Mouse (Mus musculus) neural tube, embryonic 12.5 days (tissue): Measurements from ENCODE around the gene Kif7. TPM values are rescaled to one million over a fixed set of nuclear protein-coding genes. Genes with fewer than 3 reads are reported as not detected.

ENCODE experiments used
- ATAC-seq: fragments of 200-750 bp; cut with Nextera tagmentation; 2 replicates; pipeline ENCODE4 v1.8.0; 2017; ENCODE audit warnings: low read depth, mild to moderate bottlenecking, moderate TSS enrichment, moderate library complexity; ENCODE audit not compliant: low FRiP score
- H3K27ac ChIP-seq: fragments of 300-500 bp; sonication (generic); 2 replicates; pipeline ENCODE4 v1.5.1; 2016
- H3K27me3 ChIP-seq: fragments of 300-500 bp; sonication (generic); replicated peaks from 2 replicates; pipeline ENCODE4 v1.6.1; 2016; ENCODE audit warnings: mild to moderate bottlenecking
- H3K36me3 ChIP-seq: fragments of 300-500 bp; sonication (generic); 2 replicates; pipeline ENCODE4 v1.6.1; 2016; ENCODE audit warnings: mild to moderate bottlenecking
- H3K4me1 ChIP-seq: fragments of 300-500 bp; sonication (generic); 2 replicates; pipeline ENCODE4 v1.6.1; 2016
- H3K4me2 ChIP-seq: fragments of 300-500 bp; sonication (generic); replicated peaks from 2 replicates; pipeline ENCODE4 v1.6.1; 2016; ENCODE audit warnings: mild to moderate bottlenecking
- H3K4me3 ChIP-seq: fragments of 300-500 bp; sonication (generic); 2 replicates; pipeline ENCODE4 v1.5.1; 2016
- H3K9ac ChIP-seq: fragments of 300-500 bp; sonication (generic); 2 replicates; pipeline ENCODE4 v1.6.1; 2016; ENCODE audit warnings: mild to moderate bottlenecking
- H3K9me3 ChIP-seq: fragments of 300-500 bp; sonication (generic); 2 replicates; pipeline ENCODE4 v1.6.1; 2016; ENCODE audit warnings: mild to moderate bottlenecking
- WGBS: fragments of 180-500 bp; shearing (Covaris S2); methylation state at CpG from one replicate; pipeline ENCODE4 v1.1.7; 2016; 5-methylcytosine and 5-hydroxymethylcytosine counted together
- polyA plus RNA-seq: library from polyadenylated mRNA; unstranded; fragments of >200 nt; fragmentation: Nextera tagmentation; extraction: Ambion mirVana; gene quantifications from 2 replicates; pipeline ENCODE4 v1.2.1, GENCODE M21; 2016

Gene Kif7
- polyA plus RNA-seq, 1 experiment from 2014 or later, result 6.0 TPM

DNA sequence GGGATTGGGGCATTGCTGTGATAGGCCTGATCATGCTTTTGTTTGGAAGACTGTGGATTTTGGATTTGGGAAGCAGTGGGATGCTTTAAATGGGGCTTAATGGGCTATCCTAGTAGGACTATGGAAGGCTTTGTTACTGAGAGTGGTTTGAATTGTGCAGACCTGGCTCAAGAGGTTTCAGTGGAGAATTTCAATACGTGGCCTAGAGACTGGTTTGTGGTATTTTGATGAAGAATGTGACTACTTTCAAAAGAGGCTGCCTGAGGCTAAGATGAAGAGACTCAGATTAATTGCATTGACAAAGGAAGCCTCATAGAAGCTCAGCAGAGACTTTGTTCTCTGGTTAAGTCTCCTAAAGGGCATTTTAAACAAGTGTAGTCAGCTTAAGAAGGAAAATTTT is 60.9 kb downstream of the Kif7 start:
- WGBS, result 30% methylated on average over 1 of the region's 1 CpGs
- no peak for ATAC-seq
- H3K9me3 ChIP-seq, result no peaks in the 10 kb centered on the region
- no peak overlapping the region for H3K4me2 ChIP-seq
- H3K27me3 ChIP-seq, result no peaks in the 10 kb centered on the region
- peaks cover 6% of the 10 kb centered on the region for H3K4me1 ChIP-seq
- H3K9ac ChIP-seq, result no peak overlapping the region
- H3K27ac ChIP-seq, result no peak overlapping the region
- no peak overlapping the region for H3K4me3 ChIP-seq
- no peaks in the 10 kb centered on the region for H3K36me3 ChIP-seq

DNA sequence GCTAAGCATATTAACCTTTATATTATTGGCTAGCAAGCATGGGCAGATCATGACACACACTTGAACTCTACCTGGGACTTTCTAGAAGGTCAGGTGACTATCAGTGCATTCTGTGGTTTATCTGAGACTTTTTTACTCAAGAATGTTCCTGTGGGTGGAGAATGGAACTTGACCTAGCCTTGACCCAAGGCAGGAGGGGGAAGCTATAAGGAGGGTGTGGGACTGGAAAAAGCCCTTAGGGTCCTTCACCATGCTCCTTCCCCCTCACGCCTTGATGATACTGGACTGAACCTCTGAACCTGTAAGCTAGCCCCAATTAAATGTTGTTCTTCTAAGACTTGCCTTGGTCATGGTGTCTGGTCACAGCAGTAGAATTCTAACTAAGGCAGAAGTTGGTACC is 61.3 kb downstream of the Kif7 start:
- no peak for ATAC-seq
- Histone ChIP-seq H3K4me3 (no peak overlapping the region), H3K27ac (no peak overlapping the region), H3K27me3 (no peaks in the 10 kb centered on the region), H3K4me1 (peaks cover 2% of the 10 kb centered on the region), H3K36me3 (no peaks in the 10 kb centered on the region), H3K4me2 (no peak overlapping the region), H3K9me3 (no peaks in the 10 kb centered on the region), H3K9ac (no peak overlapping the region)
- 87% methylated on average over 1 of the region's 1 CpGs for WGBS

DNA sequence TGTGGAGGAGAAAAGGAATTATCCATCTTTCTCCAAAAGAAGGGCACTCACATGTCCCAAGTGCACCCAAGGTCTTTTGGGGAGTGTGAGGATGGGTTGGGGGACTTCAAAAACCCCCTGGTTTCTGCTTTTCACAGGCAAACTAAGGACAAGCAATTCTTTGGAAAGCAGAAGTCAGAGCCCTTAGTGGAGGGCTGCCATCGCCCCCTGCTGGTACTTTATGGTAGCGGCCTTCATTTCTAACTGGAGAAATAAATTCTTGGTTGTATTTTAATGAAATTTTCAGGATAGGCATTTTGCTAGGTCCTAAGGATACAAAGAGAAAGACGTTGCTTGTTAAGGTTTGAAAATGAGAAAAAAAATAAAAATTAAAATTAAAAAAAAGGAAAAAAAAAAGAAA is 66.5 kb downstream of the Kif7 start:
- Histone ChIP-seq H3K9ac (no peak overlapping the region), H3K27me3 (no peaks in the 10 kb centered on the region), H3K36me3 (no peaks in the 10 kb centered on the region), H3K4me3 (no peak overlapping the region), H3K4me1 (no peaks in the 10 kb centered on the region), H3K9me3 (no peaks in the 10 kb centered on the region), H3K4me2 (no peak overlapping the region), H3K27ac (no peak overlapping the region)
- ATAC-seq, result no peak
- WGBS, result 9% methylated on average over 3 of the region's 3 CpGs

Other genes with a start within 250 kb of the Kif7 start
- 45.6 and 48.5 TPM in 2 replicates for gene Polg, start 249.4 kb downstream of the Kif7 start, polyA plus RNA-seq
- 3.3 and 3.6 TPM in 2 replicates for gene Rhcg, start 98.1 kb downstream of the Kif7 start, polyA plus RNA-seq
- gene Ticrr, start 55.5 kb downstream of the Kif7 start, polyA plus RNA-seq, result 9.1 TPM in 2 replicates
- not detected in 2 replicates for gene Plin1, start 17.2 kb upstream of the Kif7 start, polyA plus RNA-seq
- 9.8 and 11.5 TPM in 2 replicates for gene Pex11a, start 27.4 kb upstream of the Kif7 start, polyA plus RNA-seq
- gene Wdr93, start 27.4 kb upstream of the Kif7 start, polyA plus RNA-seq, result 0.17 and 0.38 TPM in 2 replicates
- not detected in 2 replicates for gene Mesp1, start 78.1 kb upstream of the Kif7 start, polyA plus RNA-seq
- 0.44 and 0.52 TPM in 2 replicates for gene Mesp2, start 95.0 kb upstream of the Kif7 start, polyA plus RNA-seq
- 5.2 and 6.7 TPM in 2 replicates for gene Anpep, start 145.3 kb upstream of the Kif7 start, polyA plus RNA-seq
- 49.8 and 55.0 TPM in 2 replicates for gene Ap3s2, start 204.9 kb upstream of the Kif7 start, polyA plus RNA-seq
- gene Arpin, start 219.6 kb upstream of the Kif7 start, polyA plus RNA-seq, result 20.7 and 22.2 TPM in 2 replicates